Mouse (Mus musculus): ENCODE data around the gene Eras. TPM values are rescaled to one million over a fixed set of nuclear protein-coding genes. Genes with fewer than 3 reads are reported as not detected.
"Not testable (repeated sequence)": the region's sequence is repeated elsewhere in the genome, so short reads cannot be mapped to it uniquely, and the experiment has no call there.

The Eras gene
- total RNA-seq, 1 experiment from 2014 or later = not detected

DNA sequence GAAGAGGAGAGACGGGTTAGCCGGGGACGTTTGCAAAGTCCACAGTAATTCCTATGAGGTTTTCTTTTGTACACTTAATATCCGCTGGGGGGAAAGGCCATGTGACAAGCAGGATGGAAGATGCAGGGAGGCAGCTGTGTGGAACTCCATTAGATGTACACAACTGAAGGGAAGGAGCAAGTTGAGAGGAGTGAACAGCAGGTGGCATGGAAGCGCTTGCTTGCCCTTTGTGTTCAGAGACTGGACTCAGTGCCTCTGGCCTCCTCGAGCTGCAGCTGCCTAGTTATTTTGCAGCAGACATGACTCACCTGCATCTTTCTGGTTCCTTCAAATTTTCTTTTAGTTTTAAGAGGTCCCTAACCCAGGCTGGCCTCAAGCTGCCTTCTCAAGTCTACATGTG, 17.9 kb downstream of the Eras start:
- no peak for DNase-seq

DNA sequence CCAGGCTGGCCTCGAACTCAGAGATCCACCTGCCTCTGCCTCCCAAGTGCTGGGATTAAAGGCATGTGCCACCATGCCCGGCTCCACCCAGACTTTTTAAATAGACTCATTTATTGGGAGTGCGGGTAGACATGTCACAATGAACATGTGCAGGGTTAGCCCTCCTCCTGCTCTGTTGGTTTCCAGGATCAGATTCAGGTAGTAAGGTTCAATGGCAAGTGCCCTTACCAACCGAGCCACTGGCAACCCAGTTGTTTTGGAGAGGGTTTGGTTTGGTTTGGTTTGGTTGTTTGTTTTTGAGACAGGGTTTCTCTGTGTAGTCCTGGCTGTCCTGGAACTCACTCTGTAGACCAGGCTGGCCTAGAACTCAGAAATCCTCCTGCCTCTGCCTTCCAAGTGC, 19.2 kb downstream of the Eras start, which contains the start of gene Gm10490:
TSS of gene Gm10490 (plus strand) at position 301 of the 400 bp plus-strand sequence.
- not testable (repeated sequence) for DNase-seq

DNA sequence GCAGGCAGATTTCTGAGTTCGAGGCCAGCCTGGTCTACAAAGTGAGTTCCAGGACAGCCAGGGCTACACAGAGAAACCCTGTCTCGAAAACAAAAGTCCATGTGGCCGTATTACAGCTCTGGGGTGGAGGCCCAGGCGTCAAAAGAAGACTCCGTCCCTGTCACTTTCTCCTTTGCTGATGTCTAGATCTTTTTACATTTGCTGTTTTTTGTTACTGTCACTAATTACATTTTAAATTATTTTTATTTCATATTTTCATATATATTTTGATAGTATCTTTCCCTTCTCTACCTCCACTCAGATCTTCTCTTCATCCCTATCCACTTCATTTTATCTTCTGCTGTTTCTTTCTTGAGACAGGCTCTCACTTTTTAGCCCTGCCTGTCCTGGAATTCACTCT, 20.7 kb downstream of the Eras start, which contains the start of gene Gm10491:
TSS of gene Gm10491 (minus strand) at position 101 of the 400 bp plus-strand sequence.
- DNase-seq = no peak

DNA sequence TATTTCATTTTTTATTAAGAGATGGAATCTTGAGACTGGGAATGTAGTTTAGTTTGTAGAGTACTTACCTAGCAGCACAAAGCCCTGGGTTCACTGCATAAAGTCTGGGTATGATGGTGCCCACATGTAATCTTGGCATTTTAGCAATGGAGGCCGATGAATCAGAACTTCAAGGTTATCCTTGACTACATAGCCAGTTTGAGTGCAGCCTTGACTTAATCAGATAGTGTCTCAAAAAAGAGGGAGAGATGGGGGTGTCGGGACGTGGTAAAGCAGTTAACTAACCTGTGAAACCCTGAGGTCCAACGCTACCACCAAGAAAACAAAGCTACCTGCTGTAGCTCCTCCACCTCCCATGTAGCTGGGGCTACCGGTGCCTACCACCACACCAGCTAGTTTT, 24.0 kb downstream of the Eras start:
- no peak for DNase-seq

DNA sequence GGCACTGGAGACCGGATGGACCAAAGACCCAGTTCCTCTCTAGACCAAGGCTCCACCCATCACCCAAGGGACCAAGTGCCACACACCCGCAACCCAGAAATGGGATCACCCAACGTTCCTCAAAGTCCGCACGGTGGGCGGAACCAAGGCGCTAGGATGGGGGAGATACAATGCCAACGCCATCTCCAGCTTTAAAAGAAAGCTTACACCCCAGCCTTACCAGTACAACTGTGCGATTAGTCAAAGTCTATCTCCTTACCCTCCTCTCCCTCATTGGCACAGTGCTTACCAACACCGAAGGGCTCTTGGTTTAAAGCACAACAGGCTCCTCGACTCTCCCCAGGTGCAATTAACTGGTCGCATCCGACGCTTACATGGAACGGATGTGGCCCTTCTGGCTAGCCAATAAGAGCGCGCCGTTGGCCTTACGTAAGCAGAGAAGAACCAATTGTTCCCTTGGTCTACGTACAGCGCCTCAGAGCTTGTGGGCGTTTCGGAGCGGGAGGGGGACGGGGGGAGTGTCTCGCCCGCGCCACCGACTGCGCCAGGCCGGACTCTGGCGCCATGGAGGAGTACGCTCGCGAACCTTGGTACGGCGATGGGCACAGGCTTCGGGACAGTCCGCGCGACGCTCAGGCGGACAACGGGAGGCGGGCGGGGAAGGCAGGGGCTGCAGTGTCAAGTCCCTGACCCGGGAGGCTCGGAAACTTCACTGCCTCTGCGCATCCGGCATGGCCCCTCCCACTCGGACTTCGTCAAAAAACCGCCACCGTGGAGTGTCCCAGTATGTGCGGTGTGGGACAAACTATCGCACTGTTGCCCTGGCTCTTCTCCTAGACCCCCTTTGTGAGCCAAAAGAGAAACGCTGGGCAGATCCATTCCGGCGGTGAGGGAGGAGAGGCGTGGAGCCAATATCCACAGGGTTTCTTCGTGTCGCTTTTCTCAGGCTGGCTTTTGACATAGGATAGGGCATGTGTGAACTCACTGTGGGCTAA, 29.2 kb downstream of the Eras start, which contains the start of the genes Pqbp1 and Timm17b:
TSS of gene Pqbp1 (minus strand) at position 390 of the 995 bp plus-strand sequence.
TSS of gene Timm17b (plus strand) at position 478 of the 995 bp plus-strand sequence.
- peak; percentile 83 for DNase-seq

DNA sequence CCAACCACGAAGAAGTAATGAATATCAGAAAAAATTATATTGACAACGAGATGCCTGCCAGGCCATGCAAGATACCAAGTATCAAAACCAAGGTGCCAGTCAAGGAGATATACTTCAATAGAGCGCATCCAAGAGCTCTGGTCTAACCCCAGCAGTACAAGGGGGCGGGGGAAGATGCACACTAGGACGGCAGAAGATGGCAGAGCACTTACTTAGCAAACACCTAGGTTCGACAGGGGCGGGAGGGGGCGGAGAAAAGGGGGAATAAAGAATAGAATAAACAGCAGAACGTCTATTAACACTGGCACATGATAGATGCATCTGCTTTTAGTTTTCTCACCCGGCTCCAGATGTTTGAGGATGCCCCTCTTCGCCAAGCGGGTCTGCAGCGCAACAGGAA, 30.2 kb downstream of the Eras start:
- DNase-seq = no peak

DNA sequence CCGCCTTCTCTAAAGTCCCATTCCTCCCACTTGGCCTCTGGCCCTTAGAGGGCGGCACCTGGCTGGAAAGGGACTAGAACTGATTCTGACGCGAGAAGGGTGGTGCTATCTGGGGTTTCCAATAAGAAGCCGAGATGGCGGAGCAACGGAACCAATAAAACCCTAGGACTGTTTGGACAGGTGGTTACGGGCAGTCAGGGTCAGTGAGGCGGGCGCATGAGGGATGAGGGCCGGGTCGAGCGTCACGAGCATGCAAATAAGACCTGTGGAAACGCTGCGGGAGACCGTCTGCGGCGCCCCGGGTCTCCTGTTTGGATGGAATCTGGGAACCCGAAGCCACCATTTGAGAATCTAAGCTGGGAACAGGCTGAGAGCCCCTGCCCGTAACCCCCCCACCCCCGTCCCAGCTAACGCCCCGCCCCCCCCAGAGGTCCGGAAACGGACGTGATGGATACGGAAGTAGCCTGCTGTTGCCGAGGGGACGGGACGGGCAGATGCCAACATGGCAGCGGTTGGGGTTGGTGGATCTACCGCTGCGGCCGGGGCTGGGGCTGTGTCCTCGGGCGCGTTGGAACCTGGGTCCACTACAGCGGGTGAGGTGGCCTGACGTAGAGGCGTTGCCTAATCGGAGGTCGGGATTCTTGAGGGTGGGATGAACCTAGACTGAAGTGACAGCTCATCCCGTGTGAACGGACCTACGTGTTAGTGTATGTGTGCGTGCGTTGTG, 44.4 kb downstream of the Eras start, which contains the start of gene Slc35a2:
TSS of gene Slc35a2 (plus strand) at position 188 of the 727 bp plus-strand sequence.
- DNase-seq = peak; percentile 75

DNA sequence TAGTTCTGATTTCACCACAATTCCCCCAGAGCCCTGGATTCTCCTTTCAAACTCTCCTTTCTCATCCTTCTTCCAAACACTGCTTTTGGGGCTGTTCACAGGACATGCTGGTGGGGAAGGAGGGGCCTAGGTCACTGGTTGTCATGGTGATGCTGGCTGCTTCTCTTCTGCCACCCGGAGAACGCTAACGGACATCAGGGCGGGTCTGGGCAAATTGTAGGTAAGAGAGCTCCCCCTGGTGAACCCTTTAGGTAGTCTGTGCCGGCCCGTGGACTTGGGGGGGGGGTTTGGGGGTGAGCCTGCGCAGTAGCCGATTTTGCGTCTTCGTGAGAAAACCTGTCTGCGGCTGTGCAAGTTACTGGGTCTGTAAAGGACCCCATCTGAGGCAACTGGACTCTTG, 48.6 kb downstream of the Eras start:
- DNase-seq = peak; percentile 41

DNA sequence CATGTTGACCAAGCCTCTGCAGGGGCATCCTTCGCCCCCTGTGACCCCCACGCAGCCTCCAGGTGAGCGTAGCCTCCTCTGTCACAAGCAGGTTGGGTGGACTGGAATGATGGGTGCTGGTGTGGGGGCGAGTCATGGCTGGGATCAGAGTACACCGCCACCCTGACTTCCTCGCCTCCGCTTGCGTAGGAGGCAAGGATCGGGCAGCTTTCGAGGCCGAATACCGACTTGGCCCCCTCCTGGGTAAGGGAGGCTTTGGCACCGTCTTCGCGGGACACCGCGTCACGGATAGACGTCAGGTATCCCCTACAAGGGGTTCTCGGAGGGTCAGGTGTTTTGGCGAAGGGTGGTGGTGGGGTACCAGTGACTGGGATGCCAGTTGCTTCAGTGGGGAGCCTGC, 49.9 kb downstream of the Eras start:
- peak; percentile 16 for DNase-seq

DNA sequence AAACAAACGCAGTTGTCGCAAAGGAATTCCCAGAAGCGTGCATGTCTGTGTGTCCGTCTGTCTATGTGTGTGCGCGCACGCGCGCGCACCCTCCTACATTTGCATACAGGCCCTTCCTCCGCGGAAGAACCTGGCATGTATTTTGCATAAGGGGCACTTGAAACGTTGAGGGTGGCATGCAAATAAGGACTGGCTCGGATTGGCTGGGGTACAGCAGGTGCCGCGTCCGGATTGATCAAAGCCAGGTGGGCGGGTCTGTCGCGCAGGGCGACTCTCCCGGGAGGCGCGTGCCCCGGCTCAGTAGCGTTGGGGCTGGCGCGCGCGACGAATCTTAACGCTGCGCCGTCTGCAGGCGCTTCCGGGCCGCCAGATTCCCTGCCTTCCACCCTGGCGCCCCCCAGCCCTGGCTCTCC, 50.4 kb downstream of the Eras start, which contains the start of gene Pim2:
TSS of gene Pim2 (plus strand) at position 256 of the 413 bp plus-strand sequence.
- peak; percentile 81 for DNase-seq

Other genes with a start within 250 kb of the Eras start
- 0.52 and 0.86 TPM in 2 replicates for gene Magix, start 247.4 kb downstream of the Eras start, total RNA-seq (2021)
- gene Gpkow, start 231.5 kb downstream of the Eras start, total RNA-seq (2021) = 50.4 and 54.9 TPM in 2 replicates
- gene Wdr45, start 214.3 kb downstream of the Eras start, total RNA-seq (2021) = 79.0 and 80.8 TPM in 2 replicates
- not detected in 2 replicates for gene Gm45208, start 206.4 kb downstream of the Eras start, total RNA-seq (2021)
- gene Praf2, start 200.2 kb downstream of the Eras start, total RNA-seq (2021) = 8.4 and 11.0 TPM in 2 replicates
- gene Ccdc120, start 177.7 kb downstream of the Eras start, total RNA-seq (2021) = 4.4 and 6.0 TPM in 2 replicates
- gene Tfe3, start 166.0 kb downstream of the Eras start, total RNA-seq (2021) = 40.7 and 45.0 TPM in 2 replicates
- gene Gripap1, start 138.8 kb downstream of the Eras start, total RNA-seq (2021) = 61.2 and 64.9 TPM in 2 replicates
- gene Kcnd1, start 106.3 kb downstream of the Eras start, total RNA-seq (2021) = 1.0 and 1.2 TPM in 2 replicates
- gene Otud5, start 87.2 kb downstream of the Eras start, total RNA-seq (2021) = 74.6 and 83.3 TPM in 2 replicates
- 11.1 and 12.3 TPM in 2 replicates for gene Pim2, start 50.3 kb downstream of the Eras start, total RNA-seq (2021)
- 43.1 and 81.5 TPM in 2 replicates for gene Slc35a2, start 44.6 kb downstream of the Eras start, total RNA-seq (2021)
- 118 and 127 TPM in 2 replicates for gene Pqbp1, start 29.3 kb downstream of the Eras start, total RNA-seq (2021)
- 114 and 134 TPM in 2 replicates for gene Timm17b, start 29.2 kb downstream of the Eras start, total RNA-seq (2021)
- not detected in 2 replicates for gene Gm10491, start 20.8 kb downstream of the Eras start, total RNA-seq (2021)
- gene Gm10490, start 19.1 kb downstream of the Eras start, total RNA-seq (2021) = 1.9 TPM in 1 of 2 replicates, not detected in the other
- 39.1 and 47.5 TPM in 2 replicates for gene Pcsk1n, start 8.8 kb downstream of the Eras start, total RNA-seq (2021)
- 17.9 and 26.7 TPM in 2 replicates for gene Hdac6, start 19.3 kb upstream of the Eras start, total RNA-seq (2021)
- gene Gata1, start 49.5 kb upstream of the Eras start, total RNA-seq (2021) = not detected in 2 replicates
- not detected in 2 replicates for gene Glod5, start 89.9 kb upstream of the Eras start, total RNA-seq (2021)
- 14.7 and 17.7 TPM in 2 replicates for gene Suv39h1, start 146.2 kb upstream of the Eras start, total RNA-seq (2021)
- 0.71 and 1.2 TPM in 2 replicates for gene Was, start 161.9 kb upstream of the Eras start, total RNA-seq (2021)
- gene Wdr13, start 204.3 kb upstream of the Eras start, total RNA-seq (2021) = 71.8 and 74.9 TPM in 2 replicates
- 78.5 and 115 TPM in 2 replicates for gene Rbm3, start 217.3 kb upstream of the Eras start, total RNA-seq (2021)
- 9.3 and 9.4 TPM in 2 replicates for gene Tbc1d25, start 247.6 kb upstream of the Eras start, total RNA-seq (2021)